Comparison of ENCODE assay signal across 9 mouse cellular contexts in the genomic region with DNA sequence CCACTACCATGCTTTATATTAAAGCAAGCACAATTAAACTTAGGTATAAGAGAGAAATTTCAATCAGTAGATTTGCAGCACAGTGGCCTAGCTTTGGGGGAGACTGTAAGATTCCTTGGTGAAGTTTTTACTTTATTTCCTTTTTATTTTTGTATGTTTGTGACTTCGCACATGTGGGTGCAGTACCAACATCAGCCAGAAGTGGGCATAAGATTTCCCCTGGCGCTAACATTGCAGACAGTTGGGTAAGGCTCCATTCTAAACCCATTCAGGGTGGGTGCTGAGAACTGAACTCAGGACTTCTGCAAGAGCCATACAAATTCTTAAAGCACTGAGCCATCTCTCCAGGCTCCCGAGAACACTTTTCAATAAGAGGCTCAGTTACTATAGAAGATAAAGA.
A peak's percentile ranks its signal among the peaks of the same experiment; 100 is the strongest.
DNase-seq lines count a peak whose midpoint lies in the region; ATAC-seq lines count a peak whose summit lies in the region.
"Had no signal": no experiment of that assay in that cellular context is flagged by ENCODE, and none has a peak within 500 bp of the region (broad histone marks: within the 10 kb centered on the region; RNA-seq: fewer than 3 reads in every experiment).

No protein-coding gene starts in this region.

- intact Hi-C loops in gastrocnemius, postnatal 36 days (cut with DNase I): loop anchor here (1.0 to 5.0 kb wide), 2 partner anchors 80 to 100 kb away; a partner anchor contains a TSS
- intact Hi-C loops in left cerebral cortex, postnatal 4 days (cut with DNase I): loop anchor here (5.0 to 10.0 kb wide), 3 partner anchors 85 to 637 kb away; no protein-coding TSS in a partner anchor

- peak overlapping the region; percentile 78; the same call in 1 of the 2 replicates for H3K27ac ChIP-seq in midbrain, embryonic 14.5 days (replicated peaks; ENCODE audit: low read depth, low read length)
- no peak overlapping the region for H3K27ac ChIP-seq in midbrain, embryonic 16.5 days (ENCODE audit: low read length)
- H3K27ac ChIP-seq in embryonic facial prominence, embryonic 14.5 days (replicated peaks; ENCODE audit: low read depth, low read length): 0 out of 2 replicates have a peak overlapping the region, but pooled peaks have one; percentile 66
- no peak overlapping the region for H3K27ac ChIP-seq in stomach, embryonic 16.5 days (ENCODE audit: low read length)

- no peaks in the 10 kb centered on the region for H3K9me3 ChIP-seq in midbrain, embryonic 14.5 days (ENCODE audit: control insufficient read depth, low read length)
- H3K9me3 ChIP-seq in midbrain, embryonic 16.5 days (replicated peaks; ENCODE audit: control insufficient read depth, low read length, poor library complexity, severe bottlenecking): no peaks in the 10 kb centered on the region
- no peaks in the 10 kb centered on the region for H3K9me3 ChIP-seq in embryonic facial prominence, embryonic 14.5 days (ENCODE audit: control insufficient read depth, low read length)
- no peaks in the 10 kb centered on the region for H3K9me3 ChIP-seq in stomach, embryonic 16.5 days (replicated peaks; ENCODE audit: control insufficient read depth, low read length)
- H3K9me3 ChIP-seq: neural tube, embryonic 12.5 days had no signal

- WGBS in midbrain, embryonic 14.5 days: 92% methylated on average over 3 of the region's 3 CpGs
- WGBS in midbrain, embryonic 16.5 days: 91% methylated on average over 3 of the region's 3 CpGs
- 89% methylated on average over 3 of the region's 3 CpGs for WGBS in embryonic facial prominence, embryonic 14.5 days
- 89% methylated on average over 3 of the region's 3 CpGs for WGBS in stomach, embryonic 16.5 days

- no peak for ATAC-seq in midbrain, embryonic 14.5 days (ENCODE audit: low FRiP score, low TSS enrichment)
- no peak for ATAC-seq in midbrain, embryonic 16.5 days
- ATAC-seq in embryonic facial prominence, embryonic 14.5 days (ENCODE audit: low read depth): no peak
- ATAC-seq in stomach, embryonic 16.5 days (ENCODE audit: insufficient read depth, low FRiP score): no peak

- no peaks in the 10 kb centered on the region for H3K36me3 ChIP-seq in midbrain, embryonic 14.5 days (ENCODE audit: control insufficient read depth, insufficient read depth, low read length)
- H3K36me3 ChIP-seq in midbrain, embryonic 16.5 days (ENCODE audit: control insufficient read depth, insufficient read depth, low read length): no peaks in the 10 kb centered on the region
- H3K36me3 ChIP-seq in embryonic facial prominence, embryonic 14.5 days (ENCODE audit: control insufficient read depth, insufficient read depth, low read length): no peaks in the 10 kb centered on the region
- H3K36me3 ChIP-seq in stomach, embryonic 16.5 days (ENCODE audit: control insufficient read depth, insufficient read depth, low read length): no peaks in the 10 kb centered on the region
- H3K36me3 ChIP-seq: neural tube, embryonic 12.5 days had no signal

- no peak overlapping the region for H3K4me2 ChIP-seq in midbrain, embryonic 14.5 days (ENCODE audit: low read length)
- H3K4me2 ChIP-seq in midbrain, embryonic 16.5 days (ENCODE audit: low read length): no peak overlapping the region
- no peak overlapping the region for H3K4me2 ChIP-seq in embryonic facial prominence, embryonic 14.5 days (ENCODE audit: low read depth, low read length)
- H3K4me2 ChIP-seq in stomach, embryonic 16.5 days (ENCODE audit: low read depth, low read length): peak overlapping the region; percentile 56

- no peak overlapping the region for H3K4me3 ChIP-seq in midbrain, embryonic 14.5 days (replicated peaks; ENCODE audit: low read depth, low read length)
- no peak overlapping the region for H3K4me3 ChIP-seq in midbrain, embryonic 16.5 days (ENCODE audit: low read depth, low read length)
- no peak overlapping the region for H3K4me3 ChIP-seq in embryonic facial prominence, embryonic 14.5 days (ENCODE audit: low read depth, low read length)
- H3K4me3 ChIP-seq in stomach, embryonic 16.5 days (replicated peaks; ENCODE audit: low read length): peak overlapping the region; percentile 36; the same call in 1 of the 2 replicates
- H3K4me3 ChIP-seq: neural tube, embryonic 12.5 days had no signal

- no peak overlapping the region for H3K9ac ChIP-seq in midbrain, embryonic 14.5 days (replicated peaks; ENCODE audit: low read length)
- H3K9ac ChIP-seq in midbrain, embryonic 16.5 days (ENCODE audit: low read depth, low read length): no peak overlapping the region
- H3K9ac ChIP-seq in embryonic facial prominence, embryonic 14.5 days (ENCODE audit: low read depth, low read length): no peak overlapping the region
- no peak overlapping the region for H3K9ac ChIP-seq in stomach, embryonic 16.5 days (ENCODE audit: low read length)

- peak; percentile 40 for DNase-seq in gastrocnemius, postnatal 10 days
- DNase-seq in gastrocnemius, postnatal 36 days: no peak
- no peak for DNase-seq in midbrain, embryonic 14.5 days
- no peak for DNase-seq in embryonic facial prominence, embryonic 14.5 days (ENCODE audit: low spot score)
- no peak for DNase-seq in left cerebral cortex, adult 11 months (ENCODE audit: low spot score)
- DNase-seq in left cerebral cortex, postnatal 4 days: no peak

- peaks cover 10% of the 10 kb centered on the region; the same call in 1 of the 2 replicates for H3K4me1 ChIP-seq in midbrain, embryonic 14.5 days (ENCODE audit: control insufficient read depth, insufficient read depth, low read length)
- H3K4me1 ChIP-seq in midbrain, embryonic 16.5 days (ENCODE audit: control insufficient read depth, insufficient read depth, low read length): peaks cover 7% of the 10 kb centered on the region; the same call in 1 of the 2 replicates
- 0 out of 2 replicates have a peak, but pooled peaks cover 5% of the 10 kb centered on the region for H3K4me1 ChIP-seq in embryonic facial prominence, embryonic 14.5 days (ENCODE audit: control insufficient read depth, insufficient read depth, low read length)
- peaks cover 10% of the 10 kb centered on the region for H3K4me1 ChIP-seq in stomach, embryonic 16.5 days (ENCODE audit: control insufficient read depth, insufficient read depth, low read length)

- no peaks in the 10 kb centered on the region for H3K27me3 ChIP-seq in midbrain, embryonic 14.5 days (ENCODE audit: control insufficient read depth, insufficient read depth, low read length)
- H3K27me3 ChIP-seq in midbrain, embryonic 16.5 days (ENCODE audit: control insufficient read depth, insufficient read depth, low read depth, low read length): no peaks in the 10 kb centered on the region
- H3K27me3 ChIP-seq in embryonic facial prominence, embryonic 14.5 days (replicated peaks; ENCODE audit: control insufficient read depth, insufficient read depth, low read length): no peaks in the 10 kb centered on the region
- H3K27me3 ChIP-seq in stomach, embryonic 16.5 days (ENCODE audit: control insufficient read depth, insufficient read depth, low read length): no peaks in the 10 kb centered on the region
- H3K27me3 ChIP-seq: neural tube, embryonic 12.5 days had no signal

Comparison
In these comparisons a context has a peak if more than half of its experiments do, and no peak if none do; other contexts are left out.
1. H3K27ac ChIP-seq: peak in midbrain, embryonic 14.5 days (single experiment) and embryonic facial prominence, embryonic 14.5 days (single experiment); none in midbrain, embryonic 16.5 days (single experiment) and stomach, embryonic 16.5 days (single experiment).